ENCODE assay signal across 31 mouse cellular contexts in the genomic region with DNA sequence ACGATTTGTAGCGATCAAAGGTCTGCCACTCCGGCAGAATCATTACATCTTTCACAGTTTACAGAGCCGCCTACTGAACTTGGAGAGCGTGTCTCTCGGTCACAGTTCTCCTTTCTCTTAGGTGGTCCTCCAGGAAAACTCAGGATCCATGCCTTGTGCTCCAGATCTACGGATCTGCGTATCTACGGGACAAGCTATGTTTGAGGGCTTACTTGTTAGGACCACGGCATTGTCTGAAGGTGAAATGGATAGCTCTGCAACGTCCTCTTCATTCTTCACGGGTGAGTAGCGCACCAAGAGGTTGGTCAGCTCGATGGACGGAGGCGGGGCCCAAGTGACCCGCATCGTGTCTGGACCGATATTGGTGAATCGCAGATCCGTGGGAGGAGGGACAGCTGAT.
"Had no signal": no experiment of that assay in that cellular context is flagged by ENCODE, and none has a peak within 500 bp of the region (broad histone marks: within the 10 kb centered on the region; RNA-seq: fewer than 3 reads in every experiment).

No protein-coding gene starts in this region.

- ATAC-seq: liver, embryonic 12.5 days; liver, postnatal 0 days; lung, postnatal 0 days; midbrain, embryonic 13.5 days; midbrain, embryonic 15.5 days; midbrain, embryonic 16.5 days had no signal

- H3K9me3 ChIP-seq: limb, embryonic 10.5 days; limb, embryonic 12.5 days; limb, embryonic 13.5 days; limb, embryonic 15.5 days; liver, embryonic 12.5 days; liver, embryonic 13.5 days; liver, embryonic 15.5 days; lung, embryonic 15.5 days; midbrain, embryonic 10.5 days; midbrain, embryonic 12.5 days; midbrain, embryonic 15.5 days; neural tube, embryonic 12.5 days had no signal

- H3K27me3 ChIP-seq: limb, embryonic 12.5 days; limb, embryonic 13.5 days; limb, embryonic 15.5 days; liver, embryonic 12.5 days; liver, embryonic 13.5 days; liver, embryonic 15.5 days; lung, embryonic 15.5 days; midbrain, embryonic 15.5 days; neural tube, embryonic 12.5 days had no signal

- H3K36me3 ChIP-seq: midbrain, embryonic 15.5 days had no signal

- H3K4me3 ChIP-seq: left cerebral cortex, adult 2 months; limb, embryonic 10.5 days; limb, embryonic 12.5 days; limb, embryonic 13.5 days; limb, embryonic 15.5 days; liver, embryonic 12.5 days; liver, embryonic 13.5 days; liver, embryonic 15.5 days; lung, embryonic 15.5 days; midbrain, embryonic 10.5 days; midbrain, embryonic 12.5 days; midbrain, embryonic 13.5 days; midbrain, embryonic 15.5 days; neural tube, embryonic 12.5 days had no signal

- H3K4me1 ChIP-seq: limb, embryonic 10.5 days; limb, embryonic 12.5 days; limb, embryonic 13.5 days; limb, embryonic 15.5 days; liver, embryonic 12.5 days; liver, embryonic 13.5 days; liver, embryonic 15.5 days; lung, embryonic 15.5 days had no signal

- H3K4me2 ChIP-seq: limb, embryonic 12.5 days; limb, embryonic 13.5 days; limb, embryonic 15.5 days; liver, embryonic 11.5 days; liver, embryonic 12.5 days; liver, embryonic 13.5 days; liver, embryonic 15.5 days; lung, embryonic 14.5 days; lung, embryonic 15.5 days; midbrain, embryonic 11.5 days; midbrain, embryonic 12.5 days; midbrain, embryonic 13.5 days; midbrain, embryonic 15.5 days; neural tube, embryonic 12.5 days had no signal

- H3K27ac ChIP-seq: left cerebral cortex, adult 2 months; limb, embryonic 10.5 days; limb, embryonic 12.5 days; limb, embryonic 13.5 days; limb, embryonic 15.5 days; liver, embryonic 12.5 days; liver, embryonic 13.5 days; liver, embryonic 14.5 days; liver, embryonic 15.5 days; lung, embryonic 15.5 days; macrophage; midbrain, embryonic 10.5 days; midbrain, embryonic 12.5 days; midbrain, embryonic 13.5 days; midbrain, embryonic 15.5 days; neural tube, embryonic 12.5 days had no signal

- DNase-seq: left cerebral cortex, postnatal 4 days; liver; liver, embryonic 13.5 days; liver, postnatal 0 days; lung, adult 18-20 months; lung, adult 2 months; lung, embryonic 14.5 days; lung, postnatal 10 days; lung, postnatal 14 days; lung, postnatal 36 days; lung, postnatal 4 days; midbrain, embryonic 14.5 days had no signal
